Mouse (Mus musculus) gastrocnemius, adult 18-20 months (tissue): ENCODE measurements around the gene Wbp4. TPM values are rescaled to one million over a fixed set of nuclear protein-coding genes. Genes with fewer than 3 reads are reported as not detected.
"Not testable (repeated sequence)": the region's sequence is repeated elsewhere in the genome, so short reads cannot be mapped to it uniquely, and the experiment has no call there.

Experiments
- DNase-seq: peaks from one replicate; pipeline ENCODE4 v3.0.0; 2021; ENCODE audit warnings: low spot score
- long read RNA-seq, 2 experiments: library from polyadenylated mRNA; stranded (forward); transcript quantifications; one replicate each; pipeline ENCODE4 v2.0.0; 2021
- total RNA-seq, 2 experiments: library from RNA; stranded (reverse); gene quantifications; 2 replicates each; pipeline ENCODE4 v1.2.3; 2021

The Wbp4 gene
- total RNA-seq, result 10 to 100 TPM; 20.7 to 23.5 TPM
- long read RNA-seq, experiment 1, transcript Wbp4-201 (10 exons, 3,704 nt), result major isoform, 48 of 51 reads
- long read RNA-seq, experiment 1, partial matches to known transcripts, result 0 of 51 reads
- long read RNA-seq, experiment 1, other reads (novel, unspliced or antisense), result 2 of 51 reads
- long read RNA-seq, experiment 2, transcript Wbp4-201 (10 exons, 3,704 nt), result major isoform, 29 of 39 reads
- long read RNA-seq, experiment 2, partial matches to known transcripts, result 5 of 39 reads
- long read RNA-seq, experiment 2, other reads (novel, unspliced or antisense), result 5 of 39 reads

- DNase-seq, result peak; percentile 91
These were observed at the start of gene Wbp4 for GRCm38 (mm10) chr14:79481339-79482151. Gene Wbp4 (minus strand): TSS chr14:79481520.

- no peak for DNase-seq
These were observed 49.4 kb upstream of the Wbp4 start for GRCm38 (mm10) chr14:79530761-79531160.

- no peak for DNase-seq
These were observed 48.5 kb upstream of the Wbp4 start for GRCm38 (mm10) chr14:79529581-79530554.

- DNase-seq, result no peak
These were observed 46.4 kb upstream of the Wbp4 start for GRCm38 (mm10) chr14:79527704-79528103.

GRCm38 (mm10) chr14:79526106-79526505, 44.8 kb upstream of the Wbp4 start:
- DNase-seq, result not testable (repeated sequence)

- no peak for DNase-seq
These were observed 41.1 kb upstream of the Wbp4 start for GRCm38 (mm10) chr14:79522387-79522786.

- no peak for DNase-seq
These were observed 40.3 kb upstream of the Wbp4 start for GRCm38 (mm10) chr14:79521471-79522117.

- no peak for DNase-seq
These were observed 39.7 kb upstream of the Wbp4 start for GRCm38 (mm10) chr14:79521056-79521455.

- DNase-seq, result no peak
These were observed 39.3 kb upstream of the Wbp4 start for GRCm38 (mm10) chr14:79520612-79521011.

GRCm38 (mm10) chr14:79519663-79519975, 38.3 kb upstream of the Wbp4 start:
- no peak for DNase-seq

GRCm38 (mm10) chr14:79518761-79519662, 37.7 kb upstream of the Wbp4 start:
- DNase-seq, result peak; percentile 20

- no peak for DNase-seq
These were observed 36.8 kb upstream of the Wbp4 start for GRCm38 (mm10) chr14:79518123-79518522.

GRCm38 (mm10) chr14:79517185-79517740, 35.9 kb upstream of the Wbp4 start:
- no peak for DNase-seq

- DNase-seq, result no peak
These were observed 35.4 kb upstream of the Wbp4 start for GRCm38 (mm10) chr14:79516751-79517150.

- no peak for DNase-seq
These were observed 34.9 kb upstream of the Wbp4 start for GRCm38 (mm10) chr14:79516243-79516610.

GRCm38 (mm10) chr14:79515511-79516242, 34.4 kb upstream of the Wbp4 start:
- DNase-seq, result no peak

GRCm38 (mm10) chr14:79515100-79515499, 33.8 kb upstream of the Wbp4 start:
- no peak for DNase-seq

GRCm38 (mm10) chr14:79513951-79514350, 32.6 kb upstream of the Wbp4 start:
- DNase-seq, result no peak

GRCm38 (mm10) chr14:79511521-79511920, 30.2 kb upstream of the Wbp4 start:
- no peak for DNase-seq
